In genomic region chr3:104961066-104962059, GRCm38 (mm10) we compare ENCODE assay signal across 8 mouse cellular contexts. TPM values are rescaled to one million over a fixed set of nuclear protein-coding genes. Genes with fewer than 3 reads are reported as not detected.
DNase-seq lines count a peak whose midpoint lies in the region; ATAC-seq and TF ChIP-seq lines count a peak whose summit lies in the region.

Gene Wnt2b, minus strand, starts transcription at chr3:104961921.

- peaks cover 18% of the 10 kb centered on the region; the same call in 1 of the 2 replicates for H3K4me1 ChIP-seq in lung, embryonic 14.5 days (ENCODE audit: insufficient read depth)
- H3K4me1 ChIP-seq in bone marrow, adult 2 months (ENCODE audit: control insufficient read depth, insufficient read depth, low read length), result no peaks in the 10 kb centered on the region; the same call in 1 of the 2 replicates
- H3K4me1 ChIP-seq in heart, postnatal 0 days (ENCODE audit: control insufficient read depth, insufficient read depth), result 0 out of 2 replicates have a peak, but pooled peaks cover 10% of the 10 kb centered on the region
- peaks cover 64% of the 10 kb centered on the region for H3K4me1 ChIP-seq in limb, embryonic 13.5 days
- H3K4me1 ChIP-seq in neural tube, embryonic 13.5 days (replicated peaks), result peaks cover 27% of the 10 kb centered on the region

- no peaks in the 10 kb centered on the region for H3K9me3 ChIP-seq in lung, embryonic 14.5 days (ENCODE audit: low read depth, low read length)
- H3K9me3 ChIP-seq in heart, postnatal 0 days (replicated peaks; ENCODE audit: control insufficient read depth, low read length), result no peaks in the 10 kb centered on the region
- no peaks in the 10 kb centered on the region for H3K9me3 ChIP-seq in limb, embryonic 13.5 days
- no peaks in the 10 kb centered on the region for H3K9me3 ChIP-seq in neural tube, embryonic 13.5 days

- peak within 1 kb of the TSS; percentile 78 for H3K27ac ChIP-seq in lung, embryonic 14.5 days (ENCODE audit: low read depth)
- H3K27ac ChIP-seq in bone marrow, adult 2 months (ENCODE audit: control insufficient read depth, insufficient read depth, low read depth, low read length, poor library complexity), result no peak within 1 kb of the TSS
- no peak within 1 kb of the TSS for H3K27ac ChIP-seq in heart, postnatal 0 days (ENCODE audit: low read depth)
- H3K27ac ChIP-seq in limb, embryonic 13.5 days, result no peak within 1 kb of the TSS
- H3K27ac ChIP-seq in neural tube, embryonic 13.5 days (replicated peaks), result no peak within 1 kb of the TSS

- no peak for TF ChIP-seq POLR2A in bone marrow, adult 2 months (IDR thresholded peaks at IDR 0.05; ENCODE audit: borderline replicate concordance, control insufficient read depth, low read depth, low read length)

- peak within 1 kb of the TSS; percentile 78 for H3K4me2 ChIP-seq in lung, embryonic 14.5 days
- H3K4me2 ChIP-seq in heart, postnatal 0 days (ENCODE audit: low read depth, low read length), result peak within 1 kb of the TSS; percentile 69
- peak within 1 kb of the TSS; percentile 76 for H3K4me2 ChIP-seq in limb, embryonic 13.5 days (replicated peaks)
- H3K4me2 ChIP-seq in neural tube, embryonic 13.5 days, result peak within 1 kb of the TSS; percentile 65

- peak within 1 kb of the TSS; percentile 55 for H3K9ac ChIP-seq in lung, embryonic 14.5 days
- H3K9ac ChIP-seq in heart, postnatal 0 days (replicated peaks; ENCODE audit: low read depth, low read length), result no peak within 1 kb of the TSS
- H3K9ac ChIP-seq in limb, embryonic 13.5 days, result peak within 1 kb of the TSS; percentile 62
- H3K9ac ChIP-seq in neural tube, embryonic 13.5 days, result peak within 1 kb of the TSS; percentile 65

- peak; percentile 47 for DNase-seq in lung, embryonic 14.5 days
- DNase-seq in lung, postnatal 25 days (ENCODE audit: low spot score), result no peak
- DNase-seq in heart, postnatal 0 days (ENCODE audit: low spot score), result no peak
- DNase-seq in right cerebral cortex, adult 2 months (ENCODE audit: low spot score in 2 of 2), result no peak
- no peak for DNase-seq in left cerebral cortex, adult 18-20 months (ENCODE audit: low spot score in 2 of 2)

- WGBS in lung, embryonic 14.5 days, result 1% methylated on average over 86 of the region's 87 CpGs
- 2% methylated on average over 87 of the region's 87 CpGs for WGBS in bone marrow, adult 2 months
- WGBS in heart, postnatal 0 days, result 2% methylated on average over 78 of the region's 87 CpGs
- WGBS in limb, embryonic 13.5 days, result 1% methylated on average over 77 of the region's 87 CpGs
- 1% methylated on average over 74 of the region's 87 CpGs for WGBS in neural tube, embryonic 13.5 days

- TF ChIP-seq CTCF in lung, embryonic 14.5 days (IDR thresholded peaks at IDR 0.05; ENCODE audit: low read depth), result no peak
- TF ChIP-seq CTCF in bone marrow, adult 2 months (IDR thresholded peaks at IDR 0.05; ENCODE audit: control insufficient read depth, insufficient read depth, low read length), result no peak
- TF ChIP-seq CTCF in heart, postnatal 0 days (IDR thresholded peaks at IDR 0.05; ENCODE audit: low read depth), result no peak

- H3K36me3 ChIP-seq in lung, embryonic 14.5 days (ENCODE audit: insufficient read depth), result no peaks in the 10 kb centered on the region
- H3K36me3 ChIP-seq in heart, postnatal 0 days (replicated peaks; ENCODE audit: control insufficient read depth, insufficient read depth, low read length), result no peaks in the 10 kb centered on the region
- no peaks in the 10 kb centered on the region; the same call in 1 of the 2 replicates for H3K36me3 ChIP-seq in limb, embryonic 13.5 days
- no peaks in the 10 kb centered on the region for H3K36me3 ChIP-seq in neural tube, embryonic 13.5 days

- peaks cover 20% of the 10 kb centered on the region for H3K27me3 ChIP-seq in lung, embryonic 14.5 days (ENCODE audit: insufficient read depth, low read length)
- H3K27me3 ChIP-seq in heart, postnatal 0 days (ENCODE audit: control insufficient read depth, insufficient read depth, low read length), result peaks cover 54% of the 10 kb centered on the region
- peaks cover 68% of the 10 kb centered on the region for H3K27me3 ChIP-seq in limb, embryonic 13.5 days
- H3K27me3 ChIP-seq in neural tube, embryonic 13.5 days, result peaks cover 88% of the 10 kb centered on the region

- no peak for TF ChIP-seq EP300 in heart, postnatal 0 days (IDR thresholded peaks at IDR 0.05; ENCODE audit: low read depth)

- ATAC-seq in lung, embryonic 14.5 days (ENCODE audit: insufficient read depth), result peak; percentile 39
- peak; percentile 39 for ATAC-seq in heart, postnatal 0 days (ENCODE audit: insufficient read depth, low read depth)
- peak; percentile 63 for ATAC-seq in limb, embryonic 13.5 days (ENCODE audit: low FRiP score, low read depth)
- ATAC-seq in neural tube, embryonic 13.5 days (ENCODE audit: low read depth), result peak; percentile 64

- peak within 1 kb of the TSS; percentile 52 for H3K4me3 ChIP-seq in lung, embryonic 14.5 days (ENCODE audit: low read depth, low read length)
- H3K4me3 ChIP-seq in bone marrow, adult 2 months (replicated peaks; ENCODE audit: control insufficient read depth, low read depth, low read length), result peak within 1 kb of the TSS; percentile 15
- H3K4me3 ChIP-seq in heart, postnatal 0 days (ENCODE audit: low read depth, low read length), result peak within 1 kb of the TSS; percentile 50
- H3K4me3 ChIP-seq in limb, embryonic 13.5 days, result peak within 1 kb of the TSS; percentile 58
- H3K4me3 ChIP-seq in neural tube, embryonic 13.5 days, result peak within 1 kb of the TSS; percentile 57

RNA-seq across cellular contexts. Expression of gene Wnt2b, which starts in this region (rescaled TPM):
- 2.8 and 3.4 TPM in 2 replicates for polyA plus RNA-seq in lung, embryonic 14.5 days (2014; fragmentation: Nextera tagmentation; extraction: Ambion mirVana)
- polyA plus RNA-seq in bone marrow, adult 2 months (2011; ENCODE audit: insufficient read depth, insufficient read length, low replicate concordance, missing spikeins), result not detected in 2 replicates
- 0.80 and 1.4 TPM in 2 replicates for total RNA-seq in heart, postnatal 0 days (2014; rRNA removed; ENCODE audit: low replicate concordance)
- 0.23 and 0.34 TPM in 2 replicates for polyA plus RNA-seq in heart, postnatal 0 days (2015; fragmentation: Nextera tagmentation; extraction: Ambion mirVana)
- 1.2 and 1.3 TPM in 2 replicates for polyA plus RNA-seq in limb, embryonic 13.5 days (2015; fragmentation: Nextera tagmentation; extraction: Ambion mirVana)
- polyA plus RNA-seq in neural tube, embryonic 13.5 days (2015; fragmentation: Nextera tagmentation; extraction: Ambion mirVana), result 0.47 and 0.80 TPM in 2 replicates
- 1 to 10 TPM; 2.4 to 3.2 TPM for total RNA-seq in left cerebral cortex, adult 18-20 months (2021)

Comparison
In these comparisons a context has a peak if more than half of its experiments do, and no peak if none do; other contexts are left out.
1. Peak in ATAC-seq, H3K4me3 ChIP-seq, H3K9ac ChIP-seq and H3K4me2 ChIP-seq in neural tube, embryonic 13.5 days; RNA of the gene not detected or under 1 TPM.